Mouse (Mus musculus): Measurements from ENCODE around the gene Mul1.

DNA sequence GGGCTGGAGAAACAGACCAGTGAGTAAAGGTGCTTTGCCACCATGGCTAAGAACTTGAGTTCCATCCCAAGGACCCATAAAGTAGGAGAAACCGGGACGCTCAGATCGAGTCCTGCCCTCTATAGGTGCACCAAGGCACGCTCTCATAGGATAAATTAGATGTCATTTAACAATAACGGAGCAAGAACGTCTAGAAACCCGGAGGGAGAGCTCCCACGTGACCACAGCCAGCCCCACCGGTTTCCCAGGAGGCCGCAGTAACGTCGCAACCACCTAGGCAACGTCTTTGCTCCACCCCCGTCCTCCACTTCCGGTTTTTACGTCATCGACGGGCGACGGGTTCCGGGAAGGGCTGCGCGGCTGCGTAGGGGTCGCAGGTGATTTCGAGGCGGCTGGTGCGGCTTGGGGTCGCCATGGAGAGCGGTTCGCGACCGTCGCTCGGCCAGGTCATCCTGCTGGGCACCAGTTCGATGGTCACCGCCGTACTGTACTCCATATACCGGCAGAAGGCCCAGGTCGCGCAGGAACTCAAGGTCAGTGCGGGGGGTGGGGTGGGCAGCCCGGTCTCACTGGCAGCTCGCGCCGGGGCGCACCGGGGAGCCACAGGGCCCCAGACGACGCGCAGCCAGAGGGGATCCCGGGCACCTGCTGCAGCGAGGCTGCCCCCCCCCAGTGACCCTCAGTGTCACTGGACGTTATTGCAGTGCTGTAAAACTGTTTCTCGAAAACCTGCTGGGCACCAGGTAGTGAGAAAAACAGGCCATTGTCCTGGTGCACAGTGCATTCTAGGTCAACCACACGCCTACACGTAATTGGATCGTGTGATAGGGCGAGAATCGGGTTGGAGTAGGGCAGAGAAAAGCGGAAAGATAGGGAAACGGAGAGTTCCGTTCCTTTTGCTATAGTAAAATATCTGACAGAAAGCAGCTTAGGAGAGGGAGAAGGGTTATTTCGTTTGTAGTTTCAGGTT is at the start of gene Mul1:
- TF ChIP-seq CTCF (IDR thresholded peaks at IDR 0.05; ENCODE audit: control insufficient read depth, insufficient read depth, low read length) (no peak), POLR2A (IDR thresholded peaks at IDR 0.05; ENCODE audit: borderline replicate concordance, control insufficient read depth, low read depth, low read length) (peak; percentile 78; the same call in 1 of the 2 replicates)
